Mouse (Mus musculus): ENCODE measurements around the gene Ccdc59. TPM values are rescaled to one million over a fixed set of nuclear protein-coding genes. Genes with fewer than 3 reads are reported as not detected.

Ccdc59 gene
- polyA plus RNA-seq, 1 experiment from 2014 or later, result 59.2 TPM

Other genes with a start within 250 kb of the Ccdc59 start
- 4.9 to 6.8 TPM (median 6.6 TPM) in 3 replicates for gene Mettl25, start 313 bp downstream of the Ccdc59 start, polyA plus RNA-seq (2018)